Mouse (Mus musculus): ENCODE measurements at regions not wholly inside any gene's neighbourhood (a gene's known extent, or its start where the extent isn't known, plus 50 kb on each side); places are given as distances from the start of the nearest gene placed in this dataset.
A peak's percentile ranks its signal among the peaks of the same experiment; 100 is the strongest.
"Not testable (repeated sequence)": the region's sequence is repeated elsewhere in the genome, so short reads cannot be mapped to it uniquely, and the experiment has no call there.

DNA sequence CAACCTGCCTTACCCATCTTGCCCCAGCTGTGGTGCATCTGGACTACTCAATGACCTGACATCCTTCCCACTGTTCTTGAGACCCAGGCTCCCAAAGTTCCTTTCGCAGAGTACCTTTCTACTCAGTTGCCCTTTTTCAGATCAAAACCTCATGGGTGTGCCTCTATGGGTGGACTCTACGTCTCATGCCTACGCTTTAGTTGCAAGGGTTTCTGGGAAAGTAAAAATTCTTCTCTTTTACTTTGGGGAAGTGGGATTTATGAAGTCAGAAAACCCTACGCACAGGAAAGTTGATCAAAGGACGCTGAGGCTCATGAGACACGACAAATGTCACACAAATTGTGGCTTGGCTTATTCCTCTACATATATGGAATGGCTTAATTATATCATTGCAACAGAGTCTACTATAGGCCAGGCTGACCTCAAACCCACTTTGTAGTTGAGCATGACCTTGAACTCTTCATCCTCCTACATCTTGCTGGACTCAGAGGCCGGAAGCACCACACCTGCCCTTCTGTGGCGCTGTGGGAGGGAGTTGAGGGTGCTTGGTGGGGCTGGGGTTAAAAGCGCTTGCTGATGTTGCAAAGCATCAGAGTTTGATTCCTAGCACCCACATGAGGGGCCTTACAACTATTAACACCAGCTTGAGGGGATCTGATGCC is 55.1 kb upstream of the Pim1 start:
- no peak for DNase-seq (ENCODE audit: low spot score)
- TF ChIP-seq CTCF (IDR thresholded peaks at IDR 0.05; ENCODE audit: low read depth): no peak
- H3K9ac ChIP-seq (replicated peaks; ENCODE audit: low read length): no peak overlapping the region
- H3K27ac ChIP-seq: no peak overlapping the region
- H3K4me1 ChIP-seq (ENCODE audit: insufficient read depth, low read length): peaks cover 10% of the 10 kb centered on the region; the same call in 1 of the 2 replicates
- H3K36me3 ChIP-seq (ENCODE audit: insufficient read depth, low read length): no peaks in the 10 kb centered on the region
- no peaks in the 10 kb centered on the region for H3K9me3 ChIP-seq (ENCODE audit: low read length)
- H3K4me3 ChIP-seq (ENCODE audit: low read length): no peak overlapping the region
- 95% methylated on average over 9 of the region's 9 CpGs for WGBS
- ATAC-seq: no peak
- H3K4me2 ChIP-seq (ENCODE audit: low read depth, low read length): no peak overlapping the region
- no peaks in the 10 kb centered on the region for H3K27me3 ChIP-seq (ENCODE audit: insufficient read depth, low read length)

DNA sequence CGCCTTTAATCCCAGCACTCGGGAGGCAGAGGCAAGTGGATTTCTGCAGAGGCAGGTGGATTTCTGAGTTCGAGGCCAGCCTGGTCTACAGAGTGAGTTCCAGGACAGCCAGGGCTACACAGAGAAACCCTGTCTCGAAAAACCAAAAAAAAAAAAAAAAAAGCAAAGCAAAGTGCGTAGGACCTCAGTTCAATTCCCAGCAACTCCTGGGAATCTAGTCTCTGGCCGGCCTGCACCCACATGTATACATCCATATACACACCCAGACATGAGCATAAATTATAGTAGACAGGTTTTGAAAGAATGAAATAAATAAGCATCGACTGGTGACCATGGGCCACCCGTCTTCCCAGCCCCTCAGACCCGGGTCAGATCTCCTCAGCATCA is 54.1 kb upstream of the Pim1 start:
- DNase-seq (ENCODE audit: low spot score); H3K27me3 ChIP-seq (ENCODE audit: insufficient read depth, low read length); H3K36me3 ChIP-seq (ENCODE audit: insufficient read depth, low read length); H3K9me3 ChIP-seq (ENCODE audit: low read length); H3K4me1 ChIP-seq (ENCODE audit: insufficient read depth, low read length); ATAC-seq: not testable (repeated sequence)
- Histone ChIP-seq H3K27ac (peak overlapping the region; percentile 83), H3K4me2 (ENCODE audit: low read depth, low read length) (peak overlapping the region; percentile 65), H3K4me3 (ENCODE audit: low read length) (peak overlapping the region; percentile 36), H3K9ac (replicated peaks; ENCODE audit: low read length) (peak overlapping the region; percentile 51; the same call in 1 of the 2 replicates)
- WGBS: 67% methylated on average over 8 of the region's 9 CpGs

DNA sequence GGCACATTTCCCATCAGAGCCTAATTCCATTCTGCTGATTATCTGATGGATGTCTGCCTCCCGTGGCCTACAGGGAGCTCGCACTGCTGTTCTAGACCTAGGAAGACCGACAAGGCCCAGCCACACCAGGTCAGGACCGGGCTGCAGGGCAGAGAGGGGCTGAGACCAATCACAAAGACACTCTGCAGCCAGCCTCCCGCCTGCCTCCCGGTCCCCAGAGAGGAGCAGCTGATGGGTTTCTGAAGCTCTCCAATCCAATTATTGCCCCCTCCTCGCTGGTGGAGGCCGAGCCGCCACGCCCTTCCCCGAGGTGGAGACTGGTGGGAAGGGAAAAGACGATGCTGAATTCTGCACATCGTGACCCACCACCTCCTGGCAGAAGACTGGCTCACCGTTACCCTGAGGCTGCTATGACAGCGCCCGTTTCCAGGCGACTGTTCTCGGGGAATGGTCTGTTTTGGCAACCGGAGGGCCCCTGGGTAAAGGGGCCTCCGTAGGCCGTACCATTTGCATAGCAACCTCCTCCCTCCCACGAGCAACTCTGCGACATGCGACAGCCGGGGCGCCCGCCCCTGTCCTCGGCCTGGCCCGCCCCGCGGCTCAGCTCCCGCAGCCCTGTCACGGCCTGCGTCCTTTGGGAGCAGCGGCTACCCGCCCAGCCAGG is 53.5 kb upstream of the Pim1 start:
- Histone ChIP-seq H3K27me3 (ENCODE audit: insufficient read depth, low read length) (no peaks in the 10 kb centered on the region), H3K4me1 (ENCODE audit: insufficient read depth, low read length) (peaks cover 5% of the 10 kb centered on the region; the same call in 1 of the 2 replicates), H3K36me3 (ENCODE audit: insufficient read depth, low read length) (no peaks in the 10 kb centered on the region), H3K27ac (peak overlapping the region; percentile 83), H3K9me3 (ENCODE audit: low read length) (no peaks in the 10 kb centered on the region), H3K4me3 (ENCODE audit: low read length) (peak overlapping the region; percentile 36), H3K9ac (replicated peaks; ENCODE audit: low read length) (peak overlapping the region; percentile 51), H3K4me2 (ENCODE audit: low read depth, low read length) (peak overlapping the region; percentile 65)
- TF ChIP-seq CTCF (IDR thresholded peaks at IDR 0.05; ENCODE audit: low read depth): no peak
- 2% methylated on average over 35 of the region's 36 CpGs for WGBS
- DNase-seq (ENCODE audit: low spot score) (peak; percentile 91), ATAC-seq (peak; percentile 92)

DNA sequence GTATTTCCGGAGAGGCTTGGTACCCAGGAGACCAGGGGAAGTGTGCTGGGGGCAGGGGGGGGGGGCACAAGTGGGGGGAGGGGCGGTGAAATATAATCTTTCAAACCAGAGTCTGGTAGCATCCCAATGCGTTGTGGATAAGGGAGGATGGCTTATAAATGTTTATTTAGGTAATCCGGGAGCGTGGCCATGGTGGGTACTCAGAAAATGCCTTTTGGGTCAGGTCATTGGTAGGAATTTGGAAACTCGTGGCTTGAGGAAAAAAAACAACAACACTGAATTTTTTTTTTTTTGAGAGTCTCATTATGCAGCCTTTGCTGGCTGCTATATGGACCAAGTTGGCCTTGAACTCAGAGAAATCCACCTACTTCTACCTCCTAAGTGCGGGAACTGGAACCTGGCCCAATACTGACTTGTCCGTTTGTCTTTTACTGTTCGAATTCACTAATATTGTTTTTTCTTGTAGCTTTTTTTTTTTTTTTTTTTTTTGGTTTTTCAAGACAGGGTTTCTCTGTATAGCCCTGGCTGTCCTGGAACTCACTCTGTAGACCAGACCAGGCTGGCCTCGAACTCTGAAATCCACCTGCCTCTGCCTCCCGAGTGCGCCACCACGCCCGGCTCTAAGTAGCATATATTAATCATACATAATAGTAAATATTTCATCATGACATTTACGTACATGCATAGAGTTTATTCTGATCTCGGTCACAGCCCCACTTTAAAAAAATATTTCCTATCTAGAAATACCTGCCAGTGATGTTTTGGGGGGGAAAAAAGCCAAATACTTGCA is 52.8 kb upstream of the Pim1 start:
- H3K36me3 ChIP-seq (ENCODE audit: insufficient read depth, low read length): no peaks in the 10 kb centered on the region
- peak overlapping the region; percentile 51 for H3K9ac ChIP-seq (replicated peaks; ENCODE audit: low read length)
- no peak for DNase-seq (ENCODE audit: low spot score)
- H3K27ac ChIP-seq: peak overlapping the region; percentile 83
- H3K4me2 ChIP-seq (ENCODE audit: low read depth, low read length): peak overlapping the region; percentile 65
- H3K4me1 ChIP-seq (ENCODE audit: insufficient read depth, low read length): peaks cover 5% of the 10 kb centered on the region; the same call in 1 of the 2 replicates
- no peaks in the 10 kb centered on the region for H3K9me3 ChIP-seq (ENCODE audit: low read length)
- H3K4me3 ChIP-seq (ENCODE audit: low read length): peak overlapping the region; percentile 36
- WGBS: 34% methylated on average over 16 of the region's 16 CpGs
- ATAC-seq: no peak
- H3K27me3 ChIP-seq (ENCODE audit: insufficient read depth, low read length): no peaks in the 10 kb centered on the region
- TF ChIP-seq CTCF (IDR thresholded peaks at IDR 0.05; ENCODE audit: low read depth): no peak

DNA sequence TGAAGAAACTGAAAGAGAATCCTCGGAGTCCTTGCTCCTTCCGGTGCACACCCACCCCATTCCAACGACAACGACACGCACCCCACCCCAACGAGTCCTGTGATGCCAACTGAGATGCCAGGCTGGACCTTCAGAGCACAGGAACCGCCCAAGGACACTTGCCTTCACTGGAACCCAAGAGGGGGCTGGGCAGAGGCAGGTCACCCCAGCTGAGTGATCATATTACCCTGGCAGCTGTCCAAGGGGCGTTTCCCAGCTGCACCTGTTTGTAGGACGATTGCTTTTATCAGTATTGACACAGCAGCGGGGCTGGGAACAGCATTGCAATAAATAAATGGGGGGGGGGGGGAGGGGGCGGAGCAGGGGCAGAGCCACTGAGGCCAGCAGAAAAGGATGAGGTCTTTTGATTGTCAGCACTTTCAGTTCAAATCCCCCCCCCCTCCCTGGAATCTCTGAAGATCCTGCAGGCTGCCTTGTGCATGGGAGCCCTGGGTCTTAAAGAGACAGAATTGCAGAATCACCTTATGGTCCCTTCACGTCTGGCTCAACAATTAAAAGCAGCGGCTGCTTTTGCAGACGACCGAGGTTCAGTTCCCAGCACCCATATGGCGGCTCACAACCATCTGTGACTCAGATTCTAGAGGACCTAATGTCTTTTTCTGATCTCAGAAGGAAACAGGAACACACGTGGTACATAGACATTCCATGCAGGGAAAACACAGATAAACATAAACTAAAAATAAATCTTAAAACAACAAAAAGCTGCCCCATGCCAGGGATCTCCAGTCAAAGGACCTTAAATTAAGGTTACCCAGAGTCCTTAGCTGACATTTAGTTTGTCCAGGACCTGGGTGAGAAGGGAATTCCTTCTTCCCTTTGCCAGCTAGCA is 52.0 kb upstream of the Pim1 start:
- ATAC-seq: no peak
- DNase-seq (ENCODE audit: low spot score): peak; percentile 53
- H3K27ac ChIP-seq: 0 out of 2 replicates have a peak overlapping the region, but pooled peaks have one; percentile 15
- no peak overlapping the region for H3K9ac ChIP-seq (replicated peaks; ENCODE audit: low read length)
- H3K9me3 ChIP-seq (ENCODE audit: low read length): no peaks in the 10 kb centered on the region
- H3K27me3 ChIP-seq (ENCODE audit: insufficient read depth, low read length): no peaks in the 10 kb centered on the region
- H3K4me1 ChIP-seq (ENCODE audit: insufficient read depth, low read length): peaks cover 5% of the 10 kb centered on the region; the same call in 1 of the 2 replicates
- WGBS: 20% methylated on average over 16 of the region's 17 CpGs
- H3K4me3 ChIP-seq (ENCODE audit: low read length): peak overlapping the region; percentile 11; the same call in 1 of the 2 replicates
- TF ChIP-seq CTCF (IDR thresholded peaks at IDR 0.05; ENCODE audit: low read depth): no peak
- H3K4me2 ChIP-seq (ENCODE audit: low read depth, low read length): peak overlapping the region; percentile 65
- H3K36me3 ChIP-seq (ENCODE audit: insufficient read depth, low read length): no peaks in the 10 kb centered on the region

DNA sequence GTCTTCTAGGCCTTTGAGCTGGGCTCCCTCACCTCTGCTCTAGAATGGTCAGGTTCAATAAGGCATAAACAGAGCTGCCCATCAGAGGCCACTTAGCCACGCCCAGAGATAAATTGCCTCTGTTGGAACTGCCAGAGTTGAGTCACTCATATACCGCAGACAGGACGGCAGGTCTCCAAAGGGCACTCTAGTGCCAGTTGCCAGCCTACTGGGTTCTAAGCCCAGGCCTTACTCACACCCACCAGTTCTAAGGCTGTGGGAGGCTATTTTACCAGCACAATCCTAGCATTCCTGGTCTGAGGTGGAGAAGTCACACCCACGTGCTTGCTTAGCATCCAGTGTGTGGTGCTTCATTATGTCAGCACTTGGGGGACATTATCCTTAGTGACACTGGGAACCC is 50.6 kb upstream of the Pim1 start:
- Histone ChIP-seq H3K9ac (replicated peaks; ENCODE audit: low read length) (no peak overlapping the region), H3K27ac (no peak overlapping the region), H3K4me1 (ENCODE audit: insufficient read depth, low read length) (peaks cover 5% of the 10 kb centered on the region; the same call in 1 of the 2 replicates), H3K9me3 (ENCODE audit: low read length) (no peaks in the 10 kb centered on the region), H3K27me3 (ENCODE audit: insufficient read depth, low read length) (no peaks in the 10 kb centered on the region), H3K4me2 (ENCODE audit: low read depth, low read length) (no peak overlapping the region), H3K36me3 (ENCODE audit: insufficient read depth, low read length) (no peaks in the 10 kb centered on the region), H3K4me3 (ENCODE audit: low read length) (no peak overlapping the region)
- DNase-seq (ENCODE audit: low spot score) (no peak), ATAC-seq (no peak)
- 79% methylated on average over 4 of the region's 4 CpGs for WGBS
- no peak for TF ChIP-seq CTCF (IDR thresholded peaks at IDR 0.05; ENCODE audit: low read depth)

Data from hindbrain, postnatal 0 days (tissue).